In the genomic region with DNA sequence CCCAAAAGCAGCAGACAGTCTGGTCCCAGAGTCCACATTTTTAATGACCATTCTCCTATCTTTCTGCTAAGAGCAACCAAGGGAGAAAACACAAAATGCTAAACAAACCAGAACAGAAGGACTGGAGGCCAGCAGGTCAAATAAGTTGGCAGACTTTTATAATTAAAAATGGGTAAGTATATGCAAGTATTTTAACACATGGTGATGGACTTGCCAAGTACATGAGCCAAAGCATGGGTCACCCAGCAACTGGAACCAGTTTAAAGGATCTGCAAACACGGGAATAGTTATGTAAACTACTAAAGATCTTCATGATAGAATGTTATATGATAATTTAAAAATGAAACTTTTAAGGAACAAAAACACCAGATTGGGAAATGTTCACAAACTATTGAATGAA, we compare ENCODE assay signal across 18 mouse cellular contexts. TPM values are rescaled to one million over a fixed set of nuclear protein-coding genes. Genes with fewer than 3 reads are reported as not detected.
A peak's percentile ranks its signal among the peaks of the same experiment; 100 is the strongest.
DNase-seq lines count a peak whose midpoint lies in the region; ATAC-seq and TF ChIP-seq lines count a peak whose summit lies in the region.
"Had no signal": no experiment of that assay in that cellular context is flagged by ENCODE, and none has a peak within 500 bp of the region (broad histone marks: within the 10 kb centered on the region; RNA-seq: fewer than 3 reads in every experiment).

No protein-coding gene starts in this region.

- intact Hi-C loops in heart, postnatal 14 days (cut with DNase I) = no loop called here

- no peaks in the 10 kb centered on the region for H3K27me3 ChIP-seq in stomach, embryonic 15.5 days (replicated peaks)
- no peaks in the 10 kb centered on the region for H3K27me3 ChIP-seq in stomach, postnatal 0 days (ENCODE audit: control insufficient read depth, insufficient read depth, low read length)
- H3K27me3 ChIP-seq: embryonic facial prominence, embryonic 15.5 days; midbrain, embryonic 12.5 days; neural tube, embryonic 15.5 days had no signal

- WGBS in stomach, embryonic 15.5 days = 55% methylated on average over 1 of the region's 1 CpGs
- 44% methylated on average over 1 of the region's 1 CpGs for WGBS in stomach, postnatal 0 days

- H3K4me3 ChIP-seq in stomach, embryonic 15.5 days (replicated peaks) = no peak overlapping the region
- H3K4me3 ChIP-seq in stomach, postnatal 0 days (ENCODE audit: low read depth, low read length) = no peak overlapping the region
- H3K4me3 ChIP-seq: embryonic facial prominence, embryonic 15.5 days; midbrain, embryonic 12.5 days; neural tube, embryonic 15.5 days had no signal

- DNase-seq in heart, adult 11 months = peak; percentile 18
- no peak for DNase-seq in heart, postnatal 14 days
- DNase-seq in kidney, adult 9 months = peak; percentile 11
- DNase-seq in kidney, postnatal 10 days = no peak
- DNase-seq in stomach, postnatal 0 days (ENCODE audit: low spot score) = no peak
- no peak for DNase-seq in frontal cortex, postnatal 10 days (ENCODE audit: low spot score in 2 of 2)
- DNase-seq: adrenal gland, postnatal 36 days; cerebellum, adult 11 months; cerebellum, adult 9-11 months; gastrocnemius, postnatal 36 days; kidney, postnatal 4 days; right cerebral cortex, adult 18-20 months had no signal

- ATAC-seq in stomach, embryonic 15.5 days (ENCODE audit: insufficient read depth, low FRiP score, low read depth) = no peak
- no peak for ATAC-seq in stomach, postnatal 0 days (ENCODE audit: low FRiP score, low TSS enrichment)
- ATAC-seq: CD4-positive, CD25-positive, alpha-beta regulatory T cell, adult 4 months had no signal

- H3K27ac ChIP-seq in stomach, embryonic 15.5 days = peak overlapping the region; percentile 26; the same call in 1 of the 2 replicates
- no peak overlapping the region for H3K27ac ChIP-seq in stomach, postnatal 0 days (replicated peaks)
- H3K27ac ChIP-seq: embryonic facial prominence, embryonic 15.5 days; hindbrain, embryonic 14.5 days; midbrain, embryonic 12.5 days; neural tube, embryonic 15.5 days had no signal

- H3K4me1 ChIP-seq in stomach, embryonic 15.5 days = no peaks in the 10 kb centered on the region
- 0 out of 2 replicates have a peak, but pooled peaks cover 2% of the 10 kb centered on the region for H3K4me1 ChIP-seq in stomach, postnatal 0 days (replicated peaks; ENCODE audit: control insufficient read depth, insufficient read depth)
- H3K4me1 ChIP-seq: embryonic facial prominence, embryonic 15.5 days; midbrain, embryonic 12.5 days; neural tube, embryonic 15.5 days had no signal

- H3K4me2 ChIP-seq in stomach, embryonic 15.5 days = no peak overlapping the region
- no peak overlapping the region for H3K4me2 ChIP-seq in stomach, postnatal 0 days (replicated peaks; ENCODE audit: low read depth)
- H3K4me2 ChIP-seq: embryonic facial prominence, embryonic 15.5 days; hindbrain, embryonic 14.5 days; midbrain, embryonic 12.5 days; neural tube, embryonic 15.5 days had no signal

- 0 out of 2 replicates have a peak, but pooled peaks cover 6% of the 10 kb centered on the region for H3K36me3 ChIP-seq in stomach, embryonic 15.5 days
- H3K36me3 ChIP-seq in stomach, postnatal 0 days (ENCODE audit: control insufficient read depth, insufficient read depth, low read length) = no peaks in the 10 kb centered on the region; the same call in 1 of the 2 replicates

- H3K9ac ChIP-seq in stomach, embryonic 15.5 days = no peak overlapping the region
- H3K9ac ChIP-seq in stomach, postnatal 0 days (ENCODE audit: low read length) = no peak overlapping the region
- H3K9ac ChIP-seq: embryonic facial prominence, embryonic 15.5 days; hindbrain, embryonic 14.5 days; midbrain, embryonic 12.5 days; neural tube, embryonic 15.5 days had no signal

- H3K9me3 ChIP-seq in stomach, embryonic 15.5 days = no peaks in the 10 kb centered on the region
- H3K9me3 ChIP-seq in stomach, postnatal 0 days (ENCODE audit: control insufficient read depth, low read length) = no peaks in the 10 kb centered on the region
- H3K9me3 ChIP-seq: embryonic facial prominence, embryonic 15.5 days; midbrain, embryonic 12.5 days; neural tube, embryonic 15.5 days had no signal

- TF ChIP-seq CTCF in stomach, postnatal 0 days (IDR thresholded peaks at IDR 0.05; ENCODE audit: low read depth) = no peak

- no peak for TF ChIP-seq EP300 in stomach, postnatal 0 days (optimal IDR thresholded peaks at IDR 0.05)

RNA-seq across cellular contexts. Expression of a gene that starts 18.3 kb away (rescaled TPM):
- 10 to 100 TPM; 30.1 to 37.1 TPM for total RNA-seq in heart, postnatal 14 days (2021)
- 132 and 140 TPM in 2 replicates for polyA plus RNA-seq in stomach, embryonic 15.5 days (2015; fragmentation: Nextera tagmentation; extraction: Ambion mirVana)
- polyA plus RNA-seq in stomach, postnatal 0 days (2015; fragmentation: Nextera tagmentation; extraction: Ambion mirVana) = 95.3 and 99.2 TPM in 2 replicates

RNA-seq across cellular contexts. Expression of a gene that starts 18.3 kb away (rescaled TPM):
- 10 to 100 TPM; 33.6 to 38.9 TPM for total RNA-seq in heart, postnatal 14 days (2021)
- polyA plus RNA-seq in stomach, embryonic 15.5 days (2015; fragmentation: Nextera tagmentation; extraction: Ambion mirVana) = 10.8 and 11.8 TPM in 2 replicates
- 4.8 and 5.0 TPM in 2 replicates for polyA plus RNA-seq in stomach, postnatal 0 days (2015; fragmentation: Nextera tagmentation; extraction: Ambion mirVana)

RNA-seq across cellular contexts. Expression of a gene that starts 43.8 kb away (rescaled TPM):
- total RNA-seq in heart, postnatal 14 days (2021) = 10 to 100 TPM; 31.3 to 32.5 TPM
- 25.7 and 26.1 TPM in 2 replicates for polyA plus RNA-seq in stomach, embryonic 15.5 days (2015; fragmentation: Nextera tagmentation; extraction: Ambion mirVana)
- 9.2 and 10.5 TPM in 2 replicates for polyA plus RNA-seq in stomach, postnatal 0 days (2015; fragmentation: Nextera tagmentation; extraction: Ambion mirVana)

Comparison
In these comparisons a context has a peak if more than half of its experiments do, and no peak if none do; other contexts are left out.
1. DNase-seq: peak in heart, adult 11 months (single experiment) and kidney, adult 9 months (single experiment); none in heart, postnatal 14 days (0 of 2), kidney, postnatal 10 days (single experiment), stomach, postnatal 0 days (single experiment) and frontal cortex, postnatal 10 days (0 of 2).